ENCODE assay signal across 30 mouse cellular contexts in the genomic region with DNA sequence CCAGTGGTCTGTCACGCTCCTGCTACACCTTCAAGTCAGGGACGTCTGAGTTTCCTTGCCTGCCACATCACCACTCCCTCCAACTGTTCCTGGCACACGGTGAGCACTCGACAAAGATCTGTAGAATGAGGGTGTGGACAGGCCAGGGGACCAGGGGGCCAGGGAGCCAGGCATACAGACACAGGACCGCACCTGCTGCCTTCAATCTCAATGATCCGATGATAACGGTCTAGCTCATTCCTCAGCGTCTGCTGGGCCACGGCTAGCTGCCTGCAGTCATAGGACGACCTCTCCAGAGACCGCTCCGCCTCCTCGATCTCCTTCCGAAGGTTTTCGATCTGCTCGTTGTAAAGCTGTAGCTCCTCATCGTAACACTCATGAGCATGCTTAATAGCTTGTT. TPM values are rescaled to one million over a fixed set of nuclear protein-coding genes. Genes with fewer than 3 reads are reported as not detected.
DNase-seq lines count a peak whose midpoint lies in the region; ATAC-seq and TF ChIP-seq lines count a peak whose summit lies in the region.
"Had no signal": no experiment of that assay in that cellular context is flagged by ENCODE, and none has a peak within 500 bp of the region (broad histone marks: within the 10 kb centered on the region; RNA-seq: fewer than 3 reads in every experiment).

No protein-coding gene starts in this region.

- no peaks in the 10 kb centered on the region for H3K27me3 ChIP-seq in heart, embryonic 12.5 days (replicated peaks)
- H3K27me3 ChIP-seq in heart, embryonic 10.5 days (ENCODE audit: insufficient read depth, poor library complexity, severe bottlenecking), result no peaks in the 10 kb centered on the region
- H3K27me3 ChIP-seq in lung, postnatal 0 days (replicated peaks; ENCODE audit: insufficient read depth, low read length), result no peaks in the 10 kb centered on the region
- no peaks in the 10 kb centered on the region for H3K27me3 ChIP-seq in limb, embryonic 14.5 days (ENCODE audit: control insufficient read depth, insufficient read depth, low read length)
- H3K27me3 ChIP-seq: embryonic facial prominence, embryonic 12.5 days; forebrain, embryonic 12.5 days; forebrain, embryonic 15.5 days; heart, embryonic 15.5 days; hindbrain, embryonic 13.5 days had no signal

- H3K27ac ChIP-seq in heart, embryonic 12.5 days (ENCODE audit: poor library complexity, severe bottlenecking), result no peak overlapping the region
- H3K27ac ChIP-seq in heart, embryonic 10.5 days, result no peak overlapping the region
- H3K27ac ChIP-seq in lung, postnatal 0 days (ENCODE audit: low read length), result no peak overlapping the region
- no peak overlapping the region for H3K27ac ChIP-seq in limb, embryonic 14.5 days (replicated peaks; ENCODE audit: low read depth, low read length)
- H3K27ac ChIP-seq: embryonic facial prominence, embryonic 12.5 days; forebrain, embryonic 12.5 days; forebrain, embryonic 15.5 days; heart, adult 2 months; heart, embryonic 15.5 days; hindbrain, embryonic 10.5 days; hindbrain, embryonic 13.5 days had no signal

- no peak overlapping the region for H3K4me3 ChIP-seq in heart, embryonic 12.5 days
- no peak overlapping the region for H3K4me3 ChIP-seq in heart, embryonic 10.5 days
- H3K4me3 ChIP-seq in lung, postnatal 0 days (ENCODE audit: low read depth, low read length), result no peak overlapping the region
- no peak overlapping the region for H3K4me3 ChIP-seq in limb, embryonic 14.5 days (replicated peaks; ENCODE audit: low read length)
- H3K4me3 ChIP-seq: embryonic facial prominence, embryonic 12.5 days; erythroblast, embryonic 14.5 days; forebrain, embryonic 12.5 days; forebrain, embryonic 15.5 days; heart, adult 2 months; heart, embryonic 15.5 days; hindbrain, embryonic 10.5 days; hindbrain, embryonic 13.5 days had no signal

- TF ChIP-seq EP300 in lung, postnatal 0 days (IDR thresholded peaks at IDR 0.05), result no peak

- no peaks in the 10 kb centered on the region for H3K36me3 ChIP-seq in heart, embryonic 12.5 days
- H3K36me3 ChIP-seq in heart, embryonic 10.5 days, result no peaks in the 10 kb centered on the region
- no peaks in the 10 kb centered on the region for H3K36me3 ChIP-seq in lung, postnatal 0 days (ENCODE audit: insufficient read depth, low read length)
- no peaks in the 10 kb centered on the region for H3K36me3 ChIP-seq in limb, embryonic 14.5 days (ENCODE audit: control insufficient read depth, insufficient read depth, low read length)
- H3K36me3 ChIP-seq: embryonic facial prominence, embryonic 12.5 days; forebrain, embryonic 12.5 days; forebrain, embryonic 15.5 days; heart, embryonic 15.5 days; hindbrain, embryonic 13.5 days had no signal

- WGBS in heart, embryonic 12.5 days, result 62% methylated on average over 17 of the region's 17 CpGs
- WGBS in heart, embryonic 10.5 days, result 65% methylated on average over 17 of the region's 17 CpGs
- WGBS in lung, postnatal 0 days, result 51% methylated on average over 17 of the region's 17 CpGs
- 69% methylated on average over 17 of the region's 17 CpGs for WGBS in limb, embryonic 14.5 days

- TF ChIP-seq POLR2A in limb, embryonic 14.5 days (IDR thresholded peaks at IDR 0.05; ENCODE audit: borderline replicate concordance, extremely low read depth, insufficient read depth, insufficient read length), result no peak

- H3K9ac ChIP-seq in heart, embryonic 12.5 days, result no peak overlapping the region
- no peak overlapping the region for H3K9ac ChIP-seq in lung, postnatal 0 days (replicated peaks; ENCODE audit: low read depth)
- H3K9ac ChIP-seq in limb, embryonic 14.5 days (ENCODE audit: low read depth, low read length, severe bottlenecking), result no peak overlapping the region
- H3K9ac ChIP-seq: embryonic facial prominence, embryonic 12.5 days; forebrain, embryonic 12.5 days; forebrain, embryonic 15.5 days; heart, embryonic 15.5 days; hindbrain, embryonic 13.5 days had no signal

- no peak for TF ChIP-seq CTCF in lung, postnatal 0 days (IDR thresholded peaks at IDR 0.05)

- DNase-seq in heart, embryonic 10.5 days (ENCODE audit: low spot score), result no peak
- DNase-seq in lung, postnatal 0 days (ENCODE audit: low spot score), result no peak
- DNase-seq in lung, postnatal 36 days, result no peak
- peak; percentile 56 for DNase-seq in limb, embryonic 14.5 days (ENCODE audit: low spot score)
- no peak for DNase-seq in frontal cortex, postnatal 10 days (ENCODE audit: low spot score in 2 of 2)
- DNase-seq in adrenal gland, adult 2 months, result no peak
- DNase-seq: adrenal gland, adult 8-10 months; adrenal gland, postnatal 25 days; B cell, adult 2 months; cerebellum, adult 18-20 months; cerebellum, adult 9-10 months; cerebellum, postnatal 14 days; gastrocnemius, postnatal 10 days; gastrocnemius, postnatal 36 days; heart, adult 2 months; heart, postnatal 10 days; heart, postnatal 36 days had no signal

- ATAC-seq in heart, embryonic 12.5 days (ENCODE audit: insufficient number of reproducible peaks, low FRiP score), result no peak
- ATAC-seq in lung, postnatal 0 days, result peak; percentile 34; the same call in 1 of the 2 replicates
- peak; percentile 66 for ATAC-seq in limb, embryonic 14.5 days (ENCODE audit: low FRiP score, low read depth)
- ATAC-seq: CD4-positive, CD25-positive, alpha-beta regulatory T cell, adult 4 months; forebrain, embryonic 15.5 days; hindbrain, embryonic 16.5 days had no signal

- peak overlapping the region; percentile 17; the same call in 1 of the 2 replicates for H3K4me2 ChIP-seq in heart, embryonic 12.5 days
- no peak overlapping the region for H3K4me2 ChIP-seq in lung, postnatal 0 days (replicated peaks; ENCODE audit: low read depth, low read length)
- no peak overlapping the region for H3K4me2 ChIP-seq in limb, embryonic 14.5 days (replicated peaks; ENCODE audit: low read depth, low read length, severe bottlenecking)
- H3K4me2 ChIP-seq: embryonic facial prominence, embryonic 12.5 days; forebrain, embryonic 12.5 days; forebrain, embryonic 15.5 days; heart, embryonic 11.5 days; heart, embryonic 15.5 days; hindbrain, embryonic 13.5 days had no signal

- H3K9me3 ChIP-seq in heart, embryonic 12.5 days (replicated peaks), result no peaks in the 10 kb centered on the region
- H3K9me3 ChIP-seq in heart, embryonic 10.5 days, result no peaks in the 10 kb centered on the region
- H3K9me3 ChIP-seq in lung, postnatal 0 days (ENCODE audit: low read length), result no peaks in the 10 kb centered on the region
- no peaks in the 10 kb centered on the region for H3K9me3 ChIP-seq in limb, embryonic 14.5 days (ENCODE audit: control insufficient read depth, low read length)
- H3K9me3 ChIP-seq: embryonic facial prominence, embryonic 12.5 days; forebrain, embryonic 12.5 days; forebrain, embryonic 15.5 days; heart, embryonic 15.5 days; hindbrain, embryonic 10.5 days; hindbrain, embryonic 13.5 days had no signal

- peaks cover 8% of the 10 kb centered on the region; the same call in 1 of the 2 replicates for H3K4me1 ChIP-seq in heart, embryonic 12.5 days (replicated peaks)
- peaks cover 17% of the 10 kb centered on the region for H3K4me1 ChIP-seq in heart, embryonic 10.5 days
- peaks cover 2% of the 10 kb centered on the region; the same call in 1 of the 2 replicates for H3K4me1 ChIP-seq in lung, postnatal 0 days (ENCODE audit: insufficient read depth, low read depth, low read length)
- peaks cover 5% of the 10 kb centered on the region for H3K4me1 ChIP-seq in limb, embryonic 14.5 days (ENCODE audit: control insufficient read depth, insufficient read depth, low read length)
- H3K4me1 ChIP-seq: forebrain, embryonic 12.5 days; forebrain, embryonic 15.5 days; heart, embryonic 15.5 days; hindbrain, embryonic 13.5 days had no signal

RNA-seq across cellular contexts. Expression of gene Bfsp1, which starts 31.3 kb away (rescaled TPM):
- polyA plus RNA-seq in heart, embryonic 12.5 days (2016; fragmentation: Nextera tagmentation; extraction: Ambion mirVana), result 2.2 and 2.3 TPM in 2 replicates
- polyA plus RNA-seq in heart, embryonic 10.5 days (2016; fragmentation: Nextera tagmentation; extraction: Ambion mirVana), result 2.1 and 2.2 TPM in 2 replicates
- polyA plus RNA-seq in lung, postnatal 0 days (2015; fragmentation: Nextera tagmentation; extraction: Ambion mirVana), result 3.2 and 4.7 TPM in 2 replicates
- polyA plus RNA-seq in limb, embryonic 14.5 days (2012; rRNA removed), result 1.9 and 2.2 TPM in 2 replicates
- polyA plus RNA-seq in limb, embryonic 14.5 days (2014; fragmentation: Nextera tagmentation; extraction: Ambion mirVana), result 2.3 and 3.1 TPM in 2 replicates
- total RNA-seq in adrenal gland, adult 2 months (2021), result under 1 TPM; 0.37 to 0.79 TPM
- polyA plus RNA-seq in adrenal gland, adult 2 months (2012; rRNA removed), result 0.62 and 0.81 TPM in 2 replicates
- total RNA-seq: gastrocnemius, adult 18-20 months; granulocyte monocyte progenitor cell, adult 5-6 weeks had no signal
- polyA plus RNA-seq: CD4-positive, CD25-positive, alpha-beta regulatory T cell, adult 4 months; erythroblast, embryonic 14.5 days had no signal
